Mouse (Mus musculus): Measurements from ENCODE around the gene Svs2. TPM values are rescaled to one million over a fixed set of nuclear protein-coding genes. Genes with fewer than 3 reads are reported as not detected.
"Not testable (repeated sequence)": the region's sequence is repeated elsewhere in the genome, so short reads cannot be mapped to it uniquely, and the experiment has no call there.

Gene Svs2
- polyA plus RNA-seq, 1 experiment from 2014 or later, result not detected

- H3K9me3 ChIP-seq (replicated peaks; ENCODE audit: control insufficient read depth, low read length), result no peaks in the 10 kb centered on the region
- ATAC-seq (ENCODE audit: low read depth), result no peak
- H3K36me3 ChIP-seq (ENCODE audit: control insufficient read depth, insufficient read depth), result no peaks in the 10 kb centered on the region
- 33% methylated on average over 4 of the region's 4 CpGs for WGBS (ENCODE audit: insufficient replicate concordance)
- no peaks in the 10 kb centered on the region for H3K27me3 ChIP-seq (ENCODE audit: control insufficient read depth, insufficient read depth, low read depth, low read length)
- H3K9ac ChIP-seq (ENCODE audit: low read depth, low read length), result no peak overlapping the region
- H3K4me3 ChIP-seq (ENCODE audit: low read depth, low read length), result no peak overlapping the region
- H3K4me1 ChIP-seq (ENCODE audit: control insufficient read depth, low read depth, low read length), result no peaks in the 10 kb centered on the region
- H3K27ac ChIP-seq (ENCODE audit: low read length), result no peak overlapping the region
- H3K4me2 ChIP-seq (ENCODE audit: low read depth, low read length), result no peak overlapping the region
These were observed 31.6 kb downstream of the Svs2 start for GRCm38 (mm10) chr2:164206676-164207075.

GRCm38 (mm10) chr2:164206011-164206410, 32.3 kb downstream of the Svs2 start:
- H3K4me3 ChIP-seq (ENCODE audit: low read depth, low read length); H3K36me3 ChIP-seq (ENCODE audit: control insufficient read depth, insufficient read depth); ATAC-seq (ENCODE audit: low read depth); H3K9me3 ChIP-seq (replicated peaks; ENCODE audit: control insufficient read depth, low read length); H3K27ac ChIP-seq (ENCODE audit: low read length); H3K4me1 ChIP-seq (ENCODE audit: control insufficient read depth, low read depth, low read length); H3K27me3 ChIP-seq (ENCODE audit: control insufficient read depth, insufficient read depth, low read depth, low read length); H3K9ac ChIP-seq (ENCODE audit: low read depth, low read length); H3K4me2 ChIP-seq (ENCODE audit: low read depth, low read length): not testable (repeated sequence)
- WGBS (ENCODE audit: insufficient replicate concordance), result 70% methylated on average over 10 of the region's 10 CpGs

DNA sequence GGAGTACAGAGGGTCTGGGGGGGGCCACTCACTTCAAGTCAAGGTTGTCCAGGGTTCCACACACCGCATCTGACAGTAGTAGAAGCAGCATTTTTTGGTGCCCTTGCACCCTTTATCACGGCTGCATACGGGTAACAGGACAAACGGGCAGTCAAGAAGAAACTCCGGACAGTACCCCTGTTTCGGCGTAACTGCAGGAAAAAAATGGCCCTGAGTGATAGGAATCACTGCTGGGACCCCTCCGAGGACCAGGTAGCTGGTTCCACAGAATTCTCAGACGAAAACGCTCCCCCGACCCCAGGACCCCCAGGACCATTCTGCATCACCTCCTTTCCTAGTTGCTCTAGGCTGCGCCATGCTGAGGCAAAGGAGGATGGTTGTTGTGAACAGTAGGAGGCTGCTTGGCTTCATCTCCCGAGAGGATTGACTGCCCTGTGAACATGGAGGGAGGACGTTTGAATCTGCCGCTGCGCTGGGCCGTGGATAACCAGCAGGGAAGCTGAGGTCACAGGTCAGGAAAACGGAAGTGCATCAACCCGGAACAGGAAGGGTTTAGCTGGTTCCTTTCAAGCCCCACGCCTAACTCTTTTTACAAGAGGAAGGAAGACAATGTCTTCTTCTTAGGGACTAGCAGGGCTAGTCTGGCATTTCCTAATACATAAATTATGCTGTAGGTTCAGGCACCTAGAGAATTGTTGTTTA, 38.5 kb downstream of the Svs2 start, which contains the start of gene Wfdc15a:
Wfdc15a (minus strand) TSS at position 505 of the 702 bp plus-strand sequence.
- no peaks in the 10 kb centered on the region for H3K27me3 ChIP-seq (ENCODE audit: control insufficient read depth, insufficient read depth, low read depth, low read length)
- no peak within 1 kb of the TSS for H3K4me2 ChIP-seq (ENCODE audit: low read depth, low read length)
- H3K9ac ChIP-seq (ENCODE audit: low read depth, low read length), result no peak within 1 kb of the TSS
- 58% methylated on average over 20 of the region's 20 CpGs for WGBS (ENCODE audit: insufficient replicate concordance)
- H3K4me3 ChIP-seq (ENCODE audit: low read depth, low read length), result no peak within 1 kb of the TSS
- no peaks in the 10 kb centered on the region for H3K9me3 ChIP-seq (replicated peaks; ENCODE audit: control insufficient read depth, low read length)
- H3K4me1 ChIP-seq (ENCODE audit: control insufficient read depth, low read depth, low read length), result no peaks in the 10 kb centered on the region
- ATAC-seq (ENCODE audit: low read depth), result no peak
- H3K27ac ChIP-seq (ENCODE audit: low read length), result no peak within 1 kb of the TSS
- H3K36me3 ChIP-seq (ENCODE audit: control insufficient read depth, insufficient read depth), result no peaks in the 10 kb centered on the region

DNA sequence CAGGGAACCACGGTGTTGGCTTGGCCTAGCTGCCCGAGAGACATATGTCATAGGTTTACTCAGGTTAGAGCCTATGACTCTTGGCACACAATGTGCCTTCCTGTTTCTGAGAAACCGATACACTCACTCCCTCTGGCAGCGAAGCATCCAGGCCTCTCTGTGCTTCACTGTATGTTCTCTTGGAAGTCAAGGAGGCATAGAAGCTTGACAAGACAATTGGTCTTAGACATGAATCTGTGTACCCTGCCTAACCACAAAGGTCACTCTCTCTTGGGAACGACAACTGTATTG, 41.6 kb downstream of the Svs2 start:
- Histone ChIP-seq H3K27ac (ENCODE audit: low read length) (no peak overlapping the region), H3K36me3 (ENCODE audit: control insufficient read depth, insufficient read depth) (no peaks in the 10 kb centered on the region), H3K9ac (ENCODE audit: low read depth, low read length) (no peak overlapping the region), H3K4me2 (ENCODE audit: low read depth, low read length) (no peak overlapping the region), H3K4me3 (ENCODE audit: low read depth, low read length) (no peak overlapping the region), H3K9me3 (replicated peaks; ENCODE audit: control insufficient read depth, low read length) (no peaks in the 10 kb centered on the region), H3K4me1 (ENCODE audit: control insufficient read depth, low read depth, low read length) (no peaks in the 10 kb centered on the region), H3K27me3 (ENCODE audit: control insufficient read depth, insufficient read depth, low read depth, low read length) (no peaks in the 10 kb centered on the region)
- ATAC-seq (ENCODE audit: low read depth), result no peak
- 67% methylated on average over 5 of the region's 5 CpGs for WGBS (ENCODE audit: insufficient replicate concordance)

- Histone ChIP-seq H3K4me1 (ENCODE audit: control insufficient read depth, low read depth, low read length) (no peaks in the 10 kb centered on the region), H3K27me3 (ENCODE audit: control insufficient read depth, insufficient read depth, low read depth, low read length) (no peaks in the 10 kb centered on the region), H3K4me3 (ENCODE audit: low read depth, low read length) (no peak overlapping the region), H3K9me3 (replicated peaks; ENCODE audit: control insufficient read depth, low read length) (no peaks in the 10 kb centered on the region), H3K4me2 (ENCODE audit: low read depth, low read length) (no peak overlapping the region), H3K36me3 (ENCODE audit: control insufficient read depth, insufficient read depth) (no peaks in the 10 kb centered on the region), H3K27ac (ENCODE audit: low read length) (no peak overlapping the region), H3K9ac (ENCODE audit: low read depth, low read length) (no peak overlapping the region)
- 59% methylated on average over 5 of the region's 5 CpGs for WGBS (ENCODE audit: insufficient replicate concordance)
- ATAC-seq (ENCODE audit: low read depth), result no peak
These were observed 42.1 kb downstream of the Svs2 start for GRCm38 (mm10) chr2:164195971-164196699.

- H3K4me2 ChIP-seq (ENCODE audit: low read depth, low read length), result no peak overlapping the region
- no peak overlapping the region for H3K27ac ChIP-seq (ENCODE audit: low read length)
- H3K9ac ChIP-seq (ENCODE audit: low read depth, low read length), result no peak overlapping the region
- no peaks in the 10 kb centered on the region for H3K4me1 ChIP-seq (ENCODE audit: control insufficient read depth, low read depth, low read length)
- WGBS (ENCODE audit: insufficient replicate concordance), result 46% methylated on average over 5 of the region's 5 CpGs
- no peaks in the 10 kb centered on the region for H3K27me3 ChIP-seq (ENCODE audit: control insufficient read depth, insufficient read depth, low read depth, low read length)
- no peaks in the 10 kb centered on the region for H3K9me3 ChIP-seq (replicated peaks; ENCODE audit: control insufficient read depth, low read length)
- ATAC-seq (ENCODE audit: low read depth), result no peak
- no peak overlapping the region for H3K4me3 ChIP-seq (ENCODE audit: low read depth, low read length)
- no peaks in the 10 kb centered on the region for H3K36me3 ChIP-seq (ENCODE audit: control insufficient read depth, insufficient read depth)
These were observed 43.2 kb downstream of the Svs2 start for GRCm38 (mm10) chr2:164194959-164195630.

DNA sequence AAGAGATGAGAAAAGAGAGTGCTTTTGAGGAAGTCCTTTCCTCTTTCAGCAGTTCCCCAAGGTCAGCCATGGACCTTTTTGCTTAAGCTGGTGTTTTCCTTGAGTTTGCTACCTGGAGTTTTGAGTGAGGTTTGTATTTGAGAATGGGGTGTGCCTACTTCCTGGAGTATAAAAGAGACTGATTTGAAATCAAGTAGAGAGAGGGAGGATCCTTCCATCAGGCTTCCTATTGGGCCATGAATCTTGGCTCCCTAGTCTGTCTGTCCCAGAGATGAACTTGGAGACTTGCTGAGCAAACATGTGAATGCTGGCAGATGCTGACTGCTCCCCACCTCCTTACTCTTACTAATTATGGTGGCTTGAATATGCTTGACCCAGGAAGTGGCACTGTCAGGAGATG, 46.0 kb downstream of the Svs2 start:
- Histone ChIP-seq H3K27me3 (ENCODE audit: control insufficient read depth, insufficient read depth, low read depth, low read length) (no peaks in the 10 kb centered on the region), H3K9me3 (replicated peaks; ENCODE audit: control insufficient read depth, low read length) (no peaks in the 10 kb centered on the region), H3K27ac (ENCODE audit: low read length) (no peak overlapping the region), H3K36me3 (ENCODE audit: control insufficient read depth, insufficient read depth) (no peaks in the 10 kb centered on the region), H3K4me1 (ENCODE audit: control insufficient read depth, low read depth, low read length) (no peaks in the 10 kb centered on the region), H3K4me2 (ENCODE audit: low read depth, low read length) (no peak overlapping the region), H3K4me3 (ENCODE audit: low read depth, low read length) (no peak overlapping the region), H3K9ac (ENCODE audit: low read depth, low read length) (no peak overlapping the region)
- ATAC-seq (ENCODE audit: low read depth), result no peak

GRCm38 (mm10) chr2:164190576-164190975, 47.7 kb downstream of the Svs2 start, which contains the start of gene Wfdc12:
Wfdc12 (minus strand) TSS chr2:164190608.
- H3K4me3 ChIP-seq (ENCODE audit: low read depth, low read length), result no peak within 1 kb of the TSS
- H3K9ac ChIP-seq (ENCODE audit: low read depth, low read length), result no peak within 1 kb of the TSS
- H3K27ac ChIP-seq (ENCODE audit: low read length), result no peak within 1 kb of the TSS
- H3K9me3 ChIP-seq (replicated peaks; ENCODE audit: control insufficient read depth, low read length), result no peaks in the 10 kb centered on the region
- no peaks in the 10 kb centered on the region for H3K36me3 ChIP-seq (ENCODE audit: control insufficient read depth, insufficient read depth)
- no peaks in the 10 kb centered on the region for H3K27me3 ChIP-seq (ENCODE audit: control insufficient read depth, insufficient read depth, low read depth, low read length)
- H3K4me2 ChIP-seq (ENCODE audit: low read depth, low read length), result no peak within 1 kb of the TSS
- 63% methylated on average over 6 of the region's 6 CpGs for WGBS (ENCODE audit: insufficient replicate concordance)
- no peaks in the 10 kb centered on the region for H3K4me1 ChIP-seq (ENCODE audit: control insufficient read depth, low read depth, low read length)
- no peak for ATAC-seq (ENCODE audit: low read depth)

DNA sequence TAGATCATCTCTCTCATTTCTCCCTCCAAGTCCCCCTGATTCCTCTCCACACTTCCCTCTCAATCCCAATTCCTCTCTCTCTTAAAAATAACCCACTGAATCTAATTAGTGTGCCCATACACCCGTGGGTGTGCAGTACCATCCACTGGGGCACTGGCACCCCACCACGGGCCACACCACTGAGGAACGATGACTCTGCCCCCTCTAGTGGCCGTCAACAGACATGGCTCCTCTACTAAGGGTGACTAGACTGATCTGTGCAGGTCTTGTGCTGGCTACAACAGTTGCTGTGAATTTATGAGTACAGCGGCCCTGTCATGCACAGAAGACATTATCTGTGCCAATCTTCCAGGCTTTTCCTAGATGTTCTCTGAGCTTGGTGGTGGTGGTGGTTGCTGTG, 49.5 kb downstream of the Svs2 start:
- 20% methylated on average over 5 of the region's 5 CpGs for WGBS (ENCODE audit: insufficient replicate concordance)
- Histone ChIP-seq H3K36me3 (ENCODE audit: control insufficient read depth, insufficient read depth) (no peaks in the 10 kb centered on the region), H3K4me2 (ENCODE audit: low read depth, low read length) (no peak overlapping the region), H3K27me3 (ENCODE audit: control insufficient read depth, insufficient read depth, low read depth, low read length) (no peaks in the 10 kb centered on the region), H3K9ac (ENCODE audit: low read depth, low read length) (no peak overlapping the region), H3K4me3 (ENCODE audit: low read depth, low read length) (no peak overlapping the region), H3K27ac (ENCODE audit: low read length) (no peak overlapping the region), H3K9me3 (replicated peaks; ENCODE audit: control insufficient read depth, low read length) (no peaks in the 10 kb centered on the region), H3K4me1 (ENCODE audit: control insufficient read depth, low read depth, low read length) (no peaks in the 10 kb centered on the region)
- ATAC-seq (ENCODE audit: low read depth), result no peak
